Mouse (Mus musculus) brain, embryonic 14.5 days (tissue): ENCODE data around the gene Acsbg2. TPM values are rescaled to one million over a fixed set of nuclear protein-coding genes. Genes with fewer than 3 reads are reported as not detected.
A peak's percentile ranks its signal among the peaks of the same experiment; 100 is the strongest.

Source experiments
- DNase-seq: peaks from one replicate; pipeline ENCODE4 v3.0.0-alpha.2; 2011; ENCODE audit warnings: low read depth
- CTCF ChIP-seq: fragments of 200-500 bp; IDR thresholded peaks from 2 replicates; pipeline ENCODE4 v1.5.1; 2012; ENCODE audit warnings: inconsistent platforms, mild to moderate bottlenecking, moderate library complexity, borderline replicate concordance; ENCODE audit not compliant: insufficient read depth, insufficient read length; ENCODE audit errors: extremely low read depth
- POLR2A ChIP-seq: fragments of 200-500 bp; IDR thresholded peaks from 2 replicates; pipeline ENCODE4 v1.6.1; 2012; ENCODE audit warnings: mild to moderate bottlenecking, inconsistent platforms, borderline replicate concordance; ENCODE audit not compliant: poor library complexity, insufficient read depth, insufficient read length, severe bottlenecking; ENCODE audit errors: extremely low read depth
- polyA plus RNA-seq: library from polyadenylated mRNA; depleted of rRNA; stranded (reverse); fragments of >200 nt; gene quantifications from 2 replicates; pipeline ENCODE4 v1.2.3, GENCODE M21; 2012; rRNA removed

The Acsbg2 gene
- polyA plus RNA-seq, 1 experiment, result not detected

DNA sequence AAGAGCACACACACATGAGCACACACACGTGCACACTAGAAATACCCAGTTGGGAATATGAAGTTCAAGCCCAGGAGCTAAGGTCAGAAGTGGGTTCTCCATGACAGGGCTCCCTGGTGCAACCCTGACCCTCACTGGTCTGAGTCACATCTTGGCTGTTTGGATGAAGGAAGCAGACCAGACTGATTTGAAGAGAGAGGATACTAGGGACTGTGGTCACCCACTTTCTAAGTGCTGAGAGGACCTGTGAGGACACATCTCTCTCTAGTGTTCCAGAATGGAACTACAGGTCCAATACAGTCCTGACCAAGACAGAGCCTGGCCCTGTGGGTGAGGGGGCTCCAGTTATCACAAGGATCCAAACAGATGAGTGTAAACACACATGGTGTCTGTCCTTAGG, 68.5 kb downstream of the Acsbg2 start:
- DNase-seq, result no peak
- TF ChIP-seq POLR2A (no peak), CTCF (peak; percentile 25; the same call in 1 of the 2 replicates)

DNA sequence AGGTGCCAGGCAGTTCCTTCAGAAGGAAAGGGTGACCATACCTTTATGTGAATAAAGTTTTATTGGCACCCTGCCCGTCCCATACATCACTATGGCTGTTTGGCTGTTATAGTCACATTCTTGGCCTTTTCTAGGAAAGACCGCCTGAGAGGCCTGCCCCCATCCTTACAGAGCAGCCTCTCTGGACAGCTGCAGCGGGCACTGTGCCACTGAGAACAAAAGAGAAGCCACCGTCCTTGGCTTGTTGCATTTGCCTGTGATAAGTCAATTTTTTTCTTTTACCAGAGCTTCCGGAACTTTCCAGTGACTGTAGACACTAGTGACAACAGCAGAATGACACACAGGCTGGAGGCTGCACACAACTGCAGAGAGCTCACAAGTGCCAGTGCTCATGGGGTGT, 69.3 kb downstream of the Acsbg2 start:
- DNase-seq, result no peak
- no peak for TF ChIP-seq POLR2A
- TF ChIP-seq CTCF, result no peak

DNA sequence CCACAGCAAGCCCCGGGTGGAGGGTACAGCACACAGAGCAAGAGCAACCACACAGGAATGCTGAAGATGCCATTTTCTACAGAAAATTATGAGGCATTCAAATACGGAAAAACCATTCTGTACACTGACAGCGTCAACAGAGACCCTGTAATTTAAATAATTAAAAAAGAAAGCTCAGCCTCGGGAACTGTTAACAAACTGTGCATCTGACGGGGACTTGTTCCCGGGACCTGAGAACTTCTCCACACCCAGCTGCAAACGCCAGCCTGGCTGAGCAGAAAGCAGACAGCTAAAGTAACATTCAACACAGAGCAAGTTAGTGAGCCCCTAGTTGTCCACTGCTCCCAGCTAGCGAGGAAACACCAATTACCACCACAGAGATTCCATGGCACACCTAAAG, 72.2 kb downstream of the Acsbg2 start:
- DNase-seq, result no peak
- TF ChIP-seq POLR2A, result no peak
- no peak for TF ChIP-seq CTCF

DNA sequence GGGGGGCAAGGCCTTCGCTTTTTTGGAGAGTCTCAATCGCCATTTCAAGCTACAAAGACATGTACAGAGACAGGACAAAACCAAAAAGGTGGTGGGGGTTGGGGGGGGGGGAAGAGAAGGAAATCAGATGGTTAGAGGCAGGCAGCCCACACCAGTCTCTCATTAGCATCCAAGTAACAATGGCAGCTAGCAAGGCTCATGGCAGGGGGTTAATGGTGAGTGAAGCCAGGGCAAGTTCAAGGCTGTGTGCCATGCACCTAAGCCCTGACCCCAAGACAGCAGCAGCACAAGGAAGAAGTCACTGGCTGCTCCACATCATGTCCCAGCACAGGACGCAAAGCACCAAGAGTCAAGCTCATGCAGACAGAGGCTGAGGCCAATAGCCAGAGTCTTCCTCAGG, 75.0 kb downstream of the Acsbg2 start:
- DNase-seq, result no peak
- no peak for TF ChIP-seq CTCF
- TF ChIP-seq POLR2A, result no peak

DNA sequence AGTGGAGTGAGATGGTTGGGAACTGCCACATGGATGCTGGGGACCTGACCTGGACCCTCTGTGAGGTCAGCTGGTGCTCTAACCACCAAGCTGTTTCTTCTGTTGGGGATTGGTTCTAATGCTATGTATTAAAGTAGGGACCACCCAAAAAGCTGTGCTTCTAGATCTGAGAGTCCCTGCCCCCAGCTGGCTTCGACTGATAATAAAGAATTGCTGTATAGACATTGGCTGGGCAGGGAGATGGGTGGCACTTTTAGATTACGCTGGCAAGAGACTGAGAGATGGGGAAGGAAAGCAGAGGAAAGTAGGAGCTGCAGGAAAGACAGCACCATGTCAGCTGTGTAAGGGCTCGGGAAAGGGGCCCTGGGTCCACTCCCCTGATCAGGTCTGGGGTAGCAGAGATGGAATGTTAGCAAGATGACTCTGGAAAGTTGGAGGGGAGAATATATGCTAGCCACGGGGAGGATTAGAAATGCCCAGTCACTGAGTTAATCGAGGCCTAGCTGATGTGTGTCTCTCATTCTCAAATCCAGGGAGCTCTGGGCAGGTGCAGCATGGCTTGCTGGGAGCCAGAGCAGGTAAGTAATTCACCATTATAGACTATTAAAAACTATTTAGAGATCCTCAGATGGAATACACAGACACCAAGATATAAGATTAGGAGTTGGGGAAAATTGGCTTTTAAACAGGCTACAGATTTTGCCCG, 80.5 kb downstream of the Acsbg2 start:
- DNase-seq, result no peak
- TF ChIP-seq CTCF (no peak), POLR2A (no peak)

Other genes with a start within 250 kb of the Acsbg2 start
- 70.4 and 77.2 TPM in 2 replicates for gene Lonp1, start 247.6 kb downstream of the Acsbg2 start, polyA plus RNA-seq
- 4.0 TPM in 2 replicates for gene Catsperd, start 246.3 kb downstream of the Acsbg2 start, polyA plus RNA-seq
- gene Ranbp3, start 201.2 kb downstream of the Acsbg2 start, polyA plus RNA-seq, result 146 and 176 TPM in 2 replicates
- gene Ndufa11, start 156.7 kb downstream of the Acsbg2 start, polyA plus RNA-seq, result 313 and 400 TPM in 2 replicates
- gene Vmac, start 156.4 kb downstream of the Acsbg2 start, polyA plus RNA-seq, result 18.2 and 18.8 TPM in 2 replicates
- 5.2 and 5.4 TPM in 2 replicates for gene Nrtn, start 116.9 kb downstream of the Acsbg2 start, polyA plus RNA-seq
- gene Dus3l, start 109.7 kb downstream of the Acsbg2 start, polyA plus RNA-seq, result 139 and 198 TPM in 2 replicates
- gene Prr22, start 104.2 kb downstream of the Acsbg2 start, polyA plus RNA-seq, result 3.1 and 3.9 TPM in 2 replicates
- gene Rfx2, start 43.4 kb downstream of the Acsbg2 start, polyA plus RNA-seq, result 7.8 and 11.1 TPM in 2 replicates
- gene 1700061G19Rik, start 1.0 kb upstream of the Acsbg2 start, polyA plus RNA-seq, result 0.03 and 0.07 TPM in 2 replicates
- 149 and 153 TPM in 2 replicates for gene Mllt1, start 61.0 kb upstream of the Acsbg2 start, polyA plus RNA-seq
- 0.18 TPM in 1 of 2 replicates, not detected in the other for gene Acer1, start 107.7 kb upstream of the Acsbg2 start, polyA plus RNA-seq
- gene Clpp, start 115.9 kb upstream of the Acsbg2 start, polyA plus RNA-seq, result 151 and 219 TPM in 2 replicates
- 30.2 and 40.4 TPM in 2 replicates for gene Alkbh7, start 122.9 kb upstream of the Acsbg2 start, polyA plus RNA-seq
- gene Pspn, start 125.6 kb upstream of the Acsbg2 start, polyA plus RNA-seq, result 0.28 and 0.33 TPM in 2 replicates
- 57.1 and 64.6 TPM in 2 replicates for gene Gtf2f1, start 136.8 kb upstream of the Acsbg2 start, polyA plus RNA-seq
- gene Gm17949, start 137.0 kb upstream of the Acsbg2 start, polyA plus RNA-seq, result 0.08 TPM in 1 of 2 replicates, not detected in the other
- gene Khsrp, start 157.1 kb upstream of the Acsbg2 start, polyA plus RNA-seq, result 112 and 116 TPM in 2 replicates
- 0.12 and 0.16 TPM in 2 replicates for gene Slc25a41, start 167.2 kb upstream of the Acsbg2 start, polyA plus RNA-seq
- gene Crb3, start 184.7 kb upstream of the Acsbg2 start, polyA plus RNA-seq, result 2.5 and 3.2 TPM in 2 replicates
- 71.2 and 111 TPM in 2 replicates for gene Slc25a23, start 185.4 kb upstream of the Acsbg2 start, polyA plus RNA-seq
- 5.4 and 6.3 TPM in 2 replicates for gene Dennd1c, start 204.1 kb upstream of the Acsbg2 start, polyA plus RNA-seq
- gene Tubb4a, start 213.3 kb upstream of the Acsbg2 start, polyA plus RNA-seq, result 182 and 314 TPM in 2 replicates
- 7.1 and 8.8 TPM in 2 replicates for gene Tnfsf9, start 230.9 kb upstream of the Acsbg2 start, polyA plus RNA-seq